Mouse (Mus musculus) embryonic facial prominence, embryonic 14.5 days (tissue): Measurements from ENCODE around the gene Gm9573. TPM values are rescaled to one million over a fixed set of nuclear protein-coding genes. Genes with fewer than 3 reads are reported as not detected.
A peak's percentile ranks its signal among the peaks of the same experiment; 100 is the strongest.

Source experiments
- ATAC-seq: fragments of 200-750 bp; cut with Nextera tagmentation; 2 replicates; pipeline ENCODE4 v1.8.0; 2017; ENCODE audit warnings: low read depth, moderate number of reproducible peaks, moderate TSS enrichment
- DNase-seq: peaks from one replicate; pipeline ENCODE4 v3.0.0-alpha.2; 2015; ENCODE audit warnings: low spot score
- H3K27ac ChIP-seq: fragments of 300-500 bp; sonication (generic); replicated peaks from 2 replicates; pipeline ENCODE4 v1.5.1; 2014; ENCODE audit warnings: low read depth, mild to moderate bottlenecking, low read length, moderate library complexity
- H3K27me3 ChIP-seq: fragments of 300-500 bp; sonication (generic); replicated peaks from 2 replicates; pipeline ENCODE4 v1.6.1; 2014; ENCODE audit warnings: low read length; ENCODE audit not compliant: control insufficient read depth, insufficient read depth
- H3K36me3 ChIP-seq: fragments of 300-500 bp; sonication (generic); 2 replicates; pipeline ENCODE4 v1.6.1; 2014; ENCODE audit warnings: low read length, mixed read lengths; ENCODE audit not compliant: control insufficient read depth, insufficient read depth
- H3K4me1 ChIP-seq: fragments of 300-500 bp; sonication (generic); 2 replicates; pipeline ENCODE4 v1.6.1; 2014; ENCODE audit warnings: antibody characterized with exemption, low read length; ENCODE audit not compliant: control insufficient read depth, insufficient read depth
- H3K4me2 ChIP-seq: fragments of 300-500 bp; sonication (generic); 2 replicates; pipeline ENCODE4 v1.6.1; 2014; ENCODE audit warnings: low read depth, mild to moderate bottlenecking, low read length, moderate library complexity, mixed read lengths
- H3K4me3 ChIP-seq: fragments of 300-500 bp; sonication (generic); 2 replicates; pipeline ENCODE4 v1.5.1; 2014; ENCODE audit warnings: low read depth, mild to moderate bottlenecking, low read length
- H3K9ac ChIP-seq: fragments of 300-500 bp; sonication (generic); 2 replicates; pipeline ENCODE4 v1.6.1; 2014; ENCODE audit warnings: low read depth, mild to moderate bottlenecking, low read length, moderate library complexity, mixed read lengths
- H3K9me3 ChIP-seq: fragments of 300-500 bp; sonication (generic); 2 replicates; pipeline ENCODE4 v1.6.1; 2016; ENCODE audit warnings: low read length; ENCODE audit not compliant: control insufficient read depth
- WGBS: fragments of 180-500 bp; shearing (Covaris S2); extraction: QIAGEN DNeasy Blood & Tissue Kit; methylation state at CpG from one replicate; pipeline ENCODE4 v1.1.7; 2014; 5-methylcytosine and 5-hydroxymethylcytosine counted together
- polyA plus RNA-seq: library from polyadenylated mRNA; unstranded; fragments of >200 nt; fragmentation: Nextera tagmentation; extraction: Ambion mirVana; gene quantifications from 2 replicates; pipeline ENCODE4 v1.2.1, GENCODE M21; 2014

The Gm9573 gene
- polyA plus RNA-seq, 1 experiment from 2014 or later: 0.04 TPM

GRCm38 (mm10) chr17:35653086-35653485 is 26.6 kb upstream of the Gm9573 start:
- ATAC-seq (no peak), DNase-seq (no peak)
- H3K4me2 ChIP-seq: no peak overlapping the region
- H3K27me3 ChIP-seq: no peaks in the 10 kb centered on the region
- H3K4me1 ChIP-seq: no peaks in the 10 kb centered on the region
- no peak overlapping the region for H3K9ac ChIP-seq
- no peak overlapping the region for H3K27ac ChIP-seq
- H3K4me3 ChIP-seq: no peak overlapping the region
- 78% methylated on average over 2 of the region's 2 CpGs for WGBS
- H3K36me3 ChIP-seq: peaks cover 30% of the 10 kb centered on the region
- no peaks in the 10 kb centered on the region for H3K9me3 ChIP-seq

DNA sequence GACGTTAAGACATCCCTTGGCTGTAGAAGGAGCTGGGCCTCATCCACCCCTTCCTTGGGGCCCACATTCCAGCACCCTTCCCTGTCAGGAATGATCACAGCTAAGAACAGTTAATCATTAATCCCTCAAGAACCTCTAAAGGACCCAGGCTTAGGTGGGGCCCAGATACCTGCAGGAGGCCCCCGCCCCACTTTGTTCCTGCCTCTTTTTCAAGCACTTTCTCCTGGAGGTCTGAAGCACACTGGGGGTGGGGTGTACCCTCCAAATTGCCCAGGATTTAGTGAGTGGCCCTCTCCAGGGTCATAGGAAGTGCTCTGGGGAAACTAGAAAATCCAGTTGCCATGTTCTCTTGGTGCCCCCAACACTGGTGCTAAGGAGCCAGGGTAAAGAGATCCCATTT is 23.0 kb upstream of the Gm9573 start:
- H3K4me1 ChIP-seq: no peaks in the 10 kb centered on the region
- H3K36me3 ChIP-seq: no peaks in the 10 kb centered on the region
- H3K27ac ChIP-seq: no peak overlapping the region
- no peak overlapping the region for H3K4me3 ChIP-seq
- H3K9ac ChIP-seq: no peak overlapping the region
- DNase-seq (peak; percentile 6), ATAC-seq (no peak)
- no peak overlapping the region for H3K4me2 ChIP-seq
- H3K27me3 ChIP-seq: no peaks in the 10 kb centered on the region
- no peaks in the 10 kb centered on the region for H3K9me3 ChIP-seq
- 64% methylated on average over 2 of the region's 2 CpGs for WGBS

DNA sequence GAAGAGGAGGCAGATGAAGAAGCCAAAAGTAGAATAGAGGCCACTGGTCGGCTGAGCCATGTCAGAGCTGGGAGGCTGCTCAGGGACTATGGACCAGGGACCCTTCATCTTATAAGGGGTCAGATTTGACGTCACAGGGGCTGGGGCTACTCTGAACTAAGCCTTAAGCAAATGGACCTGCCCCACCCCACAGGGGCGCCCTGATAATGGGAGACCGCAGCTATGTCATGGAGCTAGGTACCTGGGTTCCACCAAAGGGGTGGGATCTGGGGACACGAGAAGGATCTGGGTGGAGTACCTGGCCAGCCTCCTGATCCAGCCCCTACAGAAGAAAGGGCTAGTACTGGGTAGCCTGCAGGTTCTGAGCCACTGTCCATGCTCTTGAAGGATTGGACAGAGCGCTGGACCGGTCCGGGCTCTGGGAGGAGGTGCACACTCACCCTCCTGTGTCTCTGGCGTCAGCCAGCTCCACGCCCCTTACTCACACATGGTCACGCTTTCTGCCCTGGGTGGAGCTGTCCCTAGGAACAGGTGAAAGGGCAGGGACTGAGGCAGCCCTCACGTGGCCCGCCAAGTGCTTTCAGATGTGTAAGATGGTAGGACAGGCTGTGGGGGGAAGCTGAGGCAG is 17.3 kb upstream of the Gm9573 start, which contains the start of gene Mucl3:
Mucl3 (minus strand) TSS at position 87 of the 628 bp plus-strand sequence.
- Histone ChIP-seq H3K9me3 (no peaks in the 10 kb centered on the region), H3K4me2 (no peak within 1 kb of the TSS), H3K36me3 (no peaks in the 10 kb centered on the region), H3K27me3 (no peaks in the 10 kb centered on the region), H3K4me3 (no peak within 1 kb of the TSS), H3K27ac (no peak within 1 kb of the TSS), H3K9ac (no peak within 1 kb of the TSS), H3K4me1 (0 out of 2 replicates have a peak, but pooled peaks cover 7% of the 10 kb centered on the region)
- no peak for ATAC-seq
- WGBS: 80% methylated on average over 12 of the region's 13 CpGs
- DNase-seq: no peak

DNA sequence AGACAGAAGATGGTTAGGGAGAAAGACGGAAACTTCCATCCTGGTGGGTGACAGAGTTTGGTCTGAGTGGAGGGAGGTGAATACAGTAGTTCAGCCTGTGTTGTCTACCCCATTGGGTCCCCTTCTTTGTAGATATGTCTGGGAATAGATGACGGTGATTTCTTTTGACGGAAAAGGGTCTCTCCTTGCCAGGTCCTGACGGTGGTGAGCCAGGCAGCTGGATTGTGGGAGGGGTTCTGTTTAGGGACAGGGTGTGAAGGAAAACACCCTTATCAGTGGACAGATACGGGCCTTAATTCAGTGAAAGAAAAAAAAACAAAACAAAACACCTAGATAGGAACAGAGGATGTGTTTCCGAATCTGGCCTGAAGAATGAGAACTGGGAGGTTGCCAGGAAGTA is 12.9 kb upstream of the Gm9573 start:
- Histone ChIP-seq H3K4me2 (peak overlapping the region; percentile 29), H3K36me3 (no peaks in the 10 kb centered on the region), H3K4me3 (no peak overlapping the region), H3K9ac (no peak overlapping the region), H3K27me3 (no peaks in the 10 kb centered on the region), H3K27ac (peak overlapping the region; percentile 66), H3K9me3 (no peaks in the 10 kb centered on the region), H3K4me1 (0 out of 2 replicates have a peak, but pooled peaks cover 7% of the 10 kb centered on the region)
- WGBS: 74% methylated on average over 6 of the region's 6 CpGs
- DNase-seq (no peak), ATAC-seq (no peak)

DNA sequence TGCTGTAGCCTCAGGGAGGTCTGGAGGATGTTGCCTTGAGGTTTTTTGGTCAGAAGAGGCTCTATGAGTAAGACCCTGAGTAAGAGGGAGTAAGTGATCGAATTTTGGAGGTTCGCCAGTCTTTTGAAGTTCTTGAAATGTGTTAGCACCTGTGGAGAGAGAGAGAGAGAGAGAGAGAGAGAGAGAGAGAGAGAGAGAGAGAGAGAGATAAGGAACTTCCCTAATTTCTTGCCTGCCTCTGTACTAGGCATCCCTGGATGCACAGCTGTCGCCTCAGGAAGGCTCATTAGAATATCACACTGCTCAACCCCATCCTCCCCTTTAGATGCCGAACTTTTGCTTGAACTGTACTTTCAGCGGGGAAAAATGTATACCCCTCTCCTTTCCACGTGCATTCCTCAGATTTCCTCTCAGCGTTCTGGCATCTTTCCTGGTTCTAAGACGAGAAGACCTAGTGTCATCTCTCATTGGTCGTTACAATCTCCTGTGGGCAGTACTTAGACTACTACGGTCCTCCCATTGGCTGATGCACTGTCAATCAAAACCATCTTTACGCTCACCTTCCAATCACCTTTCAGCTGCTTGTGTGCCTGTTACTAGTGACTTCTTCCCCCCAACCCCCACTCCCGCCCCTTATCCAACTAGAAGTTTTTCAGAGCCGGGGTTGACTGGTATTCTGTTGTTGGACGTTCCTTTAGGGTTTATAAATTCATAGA is 12.2 kb upstream of the Gm9573 start:
- no peak overlapping the region for H3K4me3 ChIP-seq
- H3K9ac ChIP-seq: no peak overlapping the region
- peak overlapping the region; percentile 39 for H3K4me2 ChIP-seq
- 23% methylated on average over 14 of the region's 14 CpGs for WGBS
- no peaks in the 10 kb centered on the region for H3K36me3 ChIP-seq
- no peaks in the 10 kb centered on the region for H3K9me3 ChIP-seq
- H3K4me1 ChIP-seq: 0 out of 2 replicates have a peak, but pooled peaks cover 7% of the 10 kb centered on the region
- ATAC-seq (peak; percentile 94), DNase-seq (peak; percentile 95)
- H3K27ac ChIP-seq: peak overlapping the region; percentile 66
- H3K27me3 ChIP-seq: no peaks in the 10 kb centered on the region

GRCm38 (mm10) chr17:35636363-35636762 is 9.9 kb upstream of the Gm9573 start:
- H3K4me3 ChIP-seq: peak overlapping the region; percentile 43
- ATAC-seq: no peak
- 0 out of 2 replicates have a peak, but pooled peaks cover 7% of the 10 kb centered on the region for H3K4me1 ChIP-seq
- no peak overlapping the region for H3K27ac ChIP-seq
- H3K27me3 ChIP-seq: no peaks in the 10 kb centered on the region
- peak overlapping the region; percentile 76 for H3K4me2 ChIP-seq
- DNase-seq: peak; percentile 51
- no peaks in the 10 kb centered on the region for H3K9me3 ChIP-seq
- H3K36me3 ChIP-seq: no peaks in the 10 kb centered on the region
- WGBS: 40% methylated on average over 5 of the region's 5 CpGs
- no peak overlapping the region for H3K9ac ChIP-seq

GRCm38 (mm10) chr17:35635699-35636111 is 9.3 kb upstream of the Gm9573 start:
- H3K27ac ChIP-seq: no peak overlapping the region
- DNase-seq: peak; percentile 82
- WGBS: 2% methylated on average over 15 of the region's 15 CpGs
- H3K9ac ChIP-seq: peak overlapping the region; percentile 58; the same call in 1 of the 2 replicates
- no peaks in the 10 kb centered on the region for H3K9me3 ChIP-seq
- H3K27me3 ChIP-seq: no peaks in the 10 kb centered on the region
- H3K4me3 ChIP-seq: peak overlapping the region; percentile 43
- peak; percentile 38 for ATAC-seq
- peak overlapping the region; percentile 76 for H3K4me2 ChIP-seq
- 0 out of 2 replicates have a peak, but pooled peaks cover 7% of the 10 kb centered on the region for H3K4me1 ChIP-seq
- no peaks in the 10 kb centered on the region for H3K36me3 ChIP-seq

DNA sequence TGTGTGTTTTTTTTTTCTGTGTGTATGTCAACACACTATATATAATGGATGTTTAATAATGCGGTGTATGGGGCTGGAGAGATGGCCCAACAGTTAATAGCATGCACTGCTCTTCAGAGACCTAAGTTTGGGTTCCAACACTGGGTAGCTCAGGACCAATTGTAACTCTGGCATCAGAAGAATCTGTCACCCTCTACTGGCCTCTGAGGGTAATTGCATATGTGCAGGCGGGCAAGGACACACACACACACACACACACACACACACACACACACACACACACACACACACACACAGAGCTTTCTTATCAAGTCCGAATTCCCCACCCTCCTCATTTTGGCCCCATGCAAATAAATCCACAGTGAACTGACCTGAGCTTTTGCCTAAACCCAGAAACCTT is 8.8 kb upstream of the Gm9573 start:
- Histone ChIP-seq H3K9ac (no peak overlapping the region), H3K4me3 (no peak overlapping the region), H3K27me3 (no peaks in the 10 kb centered on the region), H3K4me2 (no peak overlapping the region), H3K27ac (no peak overlapping the region), H3K9me3 (no peaks in the 10 kb centered on the region), H3K4me1 (0 out of 2 replicates have a peak, but pooled peaks cover 7% of the 10 kb centered on the region), H3K36me3 (no peaks in the 10 kb centered on the region)
- ATAC-seq: no peak
- DNase-seq: no peak
- 70% methylated on average over 3 of the region's 3 CpGs for WGBS
